Mouse (Mus musculus) olfactory bulb, adult 2 months (tissue): ENCODE results near the gene Tent4a.

ENCODE experiments used
- CTCF ChIP-seq: fragments of 200-500 bp; IDR thresholded peaks from 2 replicates; pipeline ENCODE4 v1.5.1; 2012; ENCODE audit warnings: low read depth, mild to moderate bottlenecking, low read length, moderate library complexity; ENCODE audit not compliant: insufficient read depth
- POLR2A ChIP-seq: fragments of 200-500 bp; IDR thresholded peaks from 2 replicates; pipeline ENCODE4 v1.6.1; 2012; ENCODE audit warnings: mild to moderate bottlenecking, low read depth, low read length, moderate library complexity; ENCODE audit not compliant: insufficient read depth

- no peak for TF ChIP-seq CTCF
- no peak for TF ChIP-seq POLR2A
Observed at GRCm38 (mm10) chr13:69533405-69534333, 748 bp downstream of the Tent4a start, which contains the start of gene Nsun2.
